Mouse (Mus musculus): ENCODE results near the gene Serhl. TPM values are rescaled to one million over a fixed set of nuclear protein-coding genes. Genes with fewer than 3 reads are reported as not detected.

Serhl gene
- polyA plus RNA-seq, 1 experiment from 2014 or later, result 45.6 TPM

GRCm38 (mm10) chr15:83070942-83071341 lies 18.4 kb upstream of the Serhl start:
- H3K27me3 ChIP-seq (ENCODE audit: control insufficient read depth, insufficient read depth, low read length), result no peaks in the 10 kb centered on the region
- H3K9ac ChIP-seq (ENCODE audit: low read length), result no peak overlapping the region
- no peak for ATAC-seq (ENCODE audit: insufficient number of reproducible peaks, low FRiP score, low TSS enrichment, low read depth)
- no peaks in the 10 kb centered on the region for H3K9me3 ChIP-seq (ENCODE audit: control insufficient read depth, low read length)
- H3K4me3 ChIP-seq (ENCODE audit: low read depth, low read length), result no peak overlapping the region
- no peaks in the 10 kb centered on the region for H3K36me3 ChIP-seq (ENCODE audit: control insufficient read depth, insufficient read depth, low read length)
- WGBS, result 90% methylated on average over 3 of the region's 3 CpGs
- no peak for DNase-seq (ENCODE audit: low spot score)
- H3K4me2 ChIP-seq (ENCODE audit: low read depth, severe bottlenecking), result no peak overlapping the region
- no peak overlapping the region for H3K27ac ChIP-seq (replicated peaks; ENCODE audit: low read depth, low read length)
- no peaks in the 10 kb centered on the region for H3K4me1 ChIP-seq (ENCODE audit: control insufficient read depth, insufficient read depth, low read length)

GRCm38 (mm10) chr15:83071752-83072151 lies 17.6 kb upstream of the Serhl start:
- Histone ChIP-seq H3K4me2 (ENCODE audit: low read depth, severe bottlenecking) (no peak overlapping the region), H3K9me3 (ENCODE audit: control insufficient read depth, low read length) (no peaks in the 10 kb centered on the region), H3K4me3 (ENCODE audit: low read depth, low read length) (no peak overlapping the region), H3K4me1 (ENCODE audit: control insufficient read depth, insufficient read depth, low read length) (no peaks in the 10 kb centered on the region), H3K36me3 (ENCODE audit: control insufficient read depth, insufficient read depth, low read length) (no peaks in the 10 kb centered on the region), H3K27ac (replicated peaks; ENCODE audit: low read depth, low read length) (no peak overlapping the region), H3K27me3 (ENCODE audit: control insufficient read depth, insufficient read depth, low read length) (no peaks in the 10 kb centered on the region), H3K9ac (ENCODE audit: low read length) (no peak overlapping the region)
- WGBS, result 86% methylated on average over 5 of the region's 5 CpGs
- DNase-seq (ENCODE audit: low spot score) (no peak), ATAC-seq (ENCODE audit: insufficient number of reproducible peaks, low FRiP score, low TSS enrichment, low read depth) (no peak)

GRCm38 (mm10) chr15:83074179-83074578 lies 15.1 kb upstream of the Serhl start:
- no peaks in the 10 kb centered on the region for H3K4me1 ChIP-seq (ENCODE audit: control insufficient read depth, insufficient read depth, low read length)
- 90% methylated on average over 4 of the region's 4 CpGs for WGBS
- no peak overlapping the region for H3K4me2 ChIP-seq (ENCODE audit: low read depth, severe bottlenecking)
- H3K36me3 ChIP-seq (ENCODE audit: control insufficient read depth, insufficient read depth, low read length), result no peaks in the 10 kb centered on the region
- DNase-seq (ENCODE audit: low spot score), result no peak
- no peaks in the 10 kb centered on the region for H3K27me3 ChIP-seq (ENCODE audit: control insufficient read depth, insufficient read depth, low read length)
- no peak overlapping the region for H3K9ac ChIP-seq (ENCODE audit: low read length)
- H3K9me3 ChIP-seq (ENCODE audit: control insufficient read depth, low read length), result no peaks in the 10 kb centered on the region
- no peak overlapping the region for H3K4me3 ChIP-seq (ENCODE audit: low read depth, low read length)
- no peak for ATAC-seq (ENCODE audit: insufficient number of reproducible peaks, low FRiP score, low TSS enrichment, low read depth)
- no peak overlapping the region for H3K27ac ChIP-seq (replicated peaks; ENCODE audit: low read depth, low read length)

- H3K4me3 ChIP-seq (ENCODE audit: low read depth, low read length), result no peak overlapping the region
- H3K9ac ChIP-seq (ENCODE audit: low read length), result no peak overlapping the region
- WGBS, result 60% methylated on average over 27 of the region's 27 CpGs
- no peaks in the 10 kb centered on the region for H3K27me3 ChIP-seq (ENCODE audit: control insufficient read depth, insufficient read depth, low read length)
- no peaks in the 10 kb centered on the region for H3K36me3 ChIP-seq (ENCODE audit: control insufficient read depth, insufficient read depth, low read length)
- no peaks in the 10 kb centered on the region for H3K9me3 ChIP-seq (ENCODE audit: control insufficient read depth, low read length)
- H3K27ac ChIP-seq (replicated peaks; ENCODE audit: low read depth, low read length), result no peak overlapping the region
- H3K4me1 ChIP-seq (ENCODE audit: control insufficient read depth, insufficient read depth, low read length), result no peaks in the 10 kb centered on the region
- no peak for ATAC-seq (ENCODE audit: insufficient number of reproducible peaks, low FRiP score, low TSS enrichment, low read depth)
- no peak overlapping the region for H3K4me2 ChIP-seq (ENCODE audit: low read depth, severe bottlenecking)
- no peak for DNase-seq (ENCODE audit: low spot score)
Observed at GRCm38 (mm10) chr15:83075607-83076525, 13.4 kb upstream of the Serhl start.

- WGBS, result 85% methylated on average over 5 of the region's 5 CpGs
- Histone ChIP-seq H3K4me3 (ENCODE audit: low read depth, low read length) (no peak overlapping the region), H3K27me3 (ENCODE audit: control insufficient read depth, insufficient read depth, low read length) (peaks cover 3% of the 10 kb centered on the region; the same call in 1 of the 2 replicates), H3K9ac (ENCODE audit: low read length) (no peak overlapping the region), H3K36me3 (ENCODE audit: control insufficient read depth, insufficient read depth, low read length) (no peaks in the 10 kb centered on the region), H3K4me2 (ENCODE audit: low read depth, severe bottlenecking) (no peak overlapping the region), H3K27ac (replicated peaks; ENCODE audit: low read depth, low read length) (no peak overlapping the region), H3K9me3 (ENCODE audit: control insufficient read depth, low read length) (no peaks in the 10 kb centered on the region), H3K4me1 (ENCODE audit: control insufficient read depth, insufficient read depth, low read length) (0 out of 2 replicates have a peak, but pooled peaks cover 2% of the 10 kb centered on the region)
- ATAC-seq (ENCODE audit: insufficient number of reproducible peaks, low FRiP score, low TSS enrichment, low read depth) (no peak), DNase-seq (ENCODE audit: low spot score) (no peak)
Observed at GRCm38 (mm10) chr15:83083530-83083929, 5.8 kb upstream of the Serhl start.

- Histone ChIP-seq H3K9ac (ENCODE audit: low read length) (no peak overlapping the region), H3K9me3 (ENCODE audit: control insufficient read depth, low read length) (no peaks in the 10 kb centered on the region), H3K4me1 (ENCODE audit: control insufficient read depth, insufficient read depth, low read length) (peaks cover 2% of the 10 kb centered on the region; the same call in 1 of the 2 replicates), H3K36me3 (ENCODE audit: control insufficient read depth, insufficient read depth, low read length) (no peaks in the 10 kb centered on the region), H3K27ac (replicated peaks; ENCODE audit: low read depth, low read length) (no peak overlapping the region), H3K27me3 (ENCODE audit: control insufficient read depth, insufficient read depth, low read length) (peaks cover 4% of the 10 kb centered on the region; the same call in 1 of the 2 replicates), H3K4me3 (ENCODE audit: low read depth, low read length) (no peak overlapping the region), H3K4me2 (ENCODE audit: low read depth, severe bottlenecking) (no peak overlapping the region)
- WGBS, result 81% methylated on average over 13 of the region's 13 CpGs
- ATAC-seq (ENCODE audit: insufficient number of reproducible peaks, low FRiP score, low TSS enrichment, low read depth) (no peak), DNase-seq (ENCODE audit: low spot score) (no peak)
Observed at GRCm38 (mm10) chr15:83084022-83084640, 5.2 kb upstream of the Serhl start.

GRCm38 (mm10) chr15:83085901-83086300 lies 3.4 kb upstream of the Serhl start:
- Histone ChIP-seq H3K27ac (replicated peaks; ENCODE audit: low read depth, low read length) (no peak overlapping the region), H3K4me3 (ENCODE audit: low read depth, low read length) (no peak overlapping the region), H3K27me3 (ENCODE audit: control insufficient read depth, insufficient read depth, low read length) (peaks cover 6% of the 10 kb centered on the region; the same call in 1 of the 2 replicates), H3K4me1 (ENCODE audit: control insufficient read depth, insufficient read depth, low read length) (peaks cover 2% of the 10 kb centered on the region; the same call in 1 of the 2 replicates), H3K4me2 (ENCODE audit: low read depth, severe bottlenecking) (no peak overlapping the region), H3K36me3 (ENCODE audit: control insufficient read depth, insufficient read depth, low read length) (no peaks in the 10 kb centered on the region), H3K9ac (ENCODE audit: low read length) (no peak overlapping the region), H3K9me3 (ENCODE audit: control insufficient read depth, low read length) (no peaks in the 10 kb centered on the region)
- DNase-seq (ENCODE audit: low spot score) (peak; percentile 53), ATAC-seq (ENCODE audit: insufficient number of reproducible peaks, low FRiP score, low TSS enrichment, low read depth) (no peak)
- 45% methylated on average over 7 of the region's 7 CpGs for WGBS

GRCm38 (mm10) chr15:83086636-83087328 lies 2.5 kb upstream of the Serhl start:
- no peaks in the 10 kb centered on the region for H3K9me3 ChIP-seq (ENCODE audit: control insufficient read depth, low read length)
- no peak overlapping the region for H3K4me3 ChIP-seq (ENCODE audit: low read depth, low read length)
- ATAC-seq (ENCODE audit: insufficient number of reproducible peaks, low FRiP score, low TSS enrichment, low read depth) (no peak), DNase-seq (ENCODE audit: low spot score) (no peak)
- H3K4me1 ChIP-seq (ENCODE audit: control insufficient read depth, insufficient read depth, low read length), result peaks cover 2% of the 10 kb centered on the region; the same call in 1 of the 2 replicates
- no peak overlapping the region for H3K9ac ChIP-seq (ENCODE audit: low read length)
- no peaks in the 10 kb centered on the region for H3K36me3 ChIP-seq (ENCODE audit: control insufficient read depth, insufficient read depth, low read length)
- no peak overlapping the region for H3K27ac ChIP-seq (replicated peaks; ENCODE audit: low read depth, low read length)
- H3K27me3 ChIP-seq (ENCODE audit: control insufficient read depth, insufficient read depth, low read length), result peaks cover 6% of the 10 kb centered on the region; the same call in 1 of the 2 replicates
- H3K4me2 ChIP-seq (ENCODE audit: low read depth, severe bottlenecking), result no peak overlapping the region
- 79% methylated on average over 13 of the region's 13 CpGs for WGBS

Measured in limb, embryonic 11.5 days (tissue).